17 mouse cellular contexts compared by ENCODE assay signal in the genomic region with DNA sequence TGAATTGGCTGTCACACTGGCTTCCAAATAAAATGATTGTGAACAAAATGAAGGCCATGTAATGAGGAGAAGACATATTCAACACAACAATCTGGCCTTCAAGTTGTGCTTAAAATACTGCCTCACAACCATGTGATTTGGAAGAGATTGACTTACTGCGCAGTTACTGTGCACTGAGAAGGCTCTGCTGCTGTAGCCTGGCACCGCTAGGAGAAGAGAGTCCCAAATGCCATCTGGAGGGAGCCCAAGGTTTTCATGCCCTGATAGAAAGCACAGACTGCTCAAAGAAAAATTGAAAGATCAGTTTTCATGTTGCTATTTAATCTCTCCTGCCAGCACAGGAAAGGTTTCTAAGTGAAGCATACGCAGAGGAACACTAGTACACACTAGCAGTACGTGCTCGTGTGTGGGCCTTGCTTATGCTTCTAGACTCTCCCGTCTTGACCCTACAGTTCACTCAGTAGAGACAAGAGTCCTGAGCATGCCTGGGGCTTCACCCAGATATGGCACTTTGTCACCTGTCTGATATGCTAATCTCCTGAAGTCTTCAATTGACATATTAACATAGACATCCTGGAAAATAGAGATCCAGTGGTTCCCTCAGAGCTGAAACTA.
DNase-seq lines count a peak whose midpoint lies in the region; ATAC-seq and TF ChIP-seq lines count a peak whose summit lies in the region.
"Had no signal": no experiment of that assay in that cellular context is flagged by ENCODE, and none has a peak within 500 bp of the region (broad histone marks: within the 10 kb centered on the region; RNA-seq: fewer than 3 reads in every experiment).

No protein-coding gene starts in this region.

- intact Hi-C loops in left cerebral cortex, postnatal 10 days (cut with DNase I), result no loop called here

- H3K9ac ChIP-seq in forebrain, embryonic 14.5 days (ENCODE audit: low read length), result no peak overlapping the region
- no peak overlapping the region for H3K9ac ChIP-seq in forebrain, postnatal 0 days
- H3K9ac ChIP-seq: limb, embryonic 13.5 days; liver, embryonic 15.5 days; neural tube, embryonic 15.5 days had no signal

- no peak overlapping the region for H3K27ac ChIP-seq in forebrain, embryonic 14.5 days (ENCODE audit: low read depth, low read length)
- no peak overlapping the region for H3K27ac ChIP-seq in forebrain, embryonic 10.5 days
- H3K27ac ChIP-seq in forebrain, postnatal 0 days (ENCODE audit: low read depth, low read length), result no peak overlapping the region
- H3K27ac ChIP-seq: embryonic facial prominence, embryonic 10.5 days; heart, embryonic 10.5 days; limb, embryonic 13.5 days; liver, embryonic 15.5 days; midbrain, embryonic 10.5 days; neural tube, embryonic 15.5 days had no signal

- no peak overlapping the region for H3K4me2 ChIP-seq in forebrain, embryonic 14.5 days (ENCODE audit: low read length)
- H3K4me2 ChIP-seq in forebrain, postnatal 0 days (ENCODE audit: low read depth), result no peak overlapping the region
- H3K4me2 ChIP-seq: limb, embryonic 13.5 days; liver, embryonic 15.5 days; neural tube, embryonic 15.5 days had no signal

- H3K4me1 ChIP-seq in forebrain, embryonic 14.5 days (ENCODE audit: control insufficient read depth, insufficient read depth, low read length), result no peaks in the 10 kb centered on the region
- no peaks in the 10 kb centered on the region for H3K4me1 ChIP-seq in forebrain, embryonic 10.5 days
- no peaks in the 10 kb centered on the region for H3K4me1 ChIP-seq in forebrain, postnatal 0 days (ENCODE audit: insufficient read depth)
- H3K4me1 ChIP-seq: embryonic facial prominence, embryonic 10.5 days; heart, embryonic 10.5 days; limb, embryonic 13.5 days; liver, embryonic 15.5 days; midbrain, embryonic 10.5 days; neural tube, embryonic 15.5 days had no signal

- WGBS in forebrain, embryonic 14.5 days, result 92% methylated on average over 6 of the region's 6 CpGs
- WGBS in forebrain, embryonic 10.5 days, result 94% methylated on average over 6 of the region's 6 CpGs
- WGBS in forebrain, postnatal 0 days, result 74% methylated on average over 6 of the region's 6 CpGs

- H3K36me3 ChIP-seq in forebrain, embryonic 14.5 days (ENCODE audit: control insufficient read depth, insufficient read depth, low read length), result no peaks in the 10 kb centered on the region
- no peaks in the 10 kb centered on the region for H3K36me3 ChIP-seq in forebrain, embryonic 10.5 days (replicated peaks)
- H3K36me3 ChIP-seq in forebrain, postnatal 0 days (ENCODE audit: insufficient read depth), result no peaks in the 10 kb centered on the region
- H3K36me3 ChIP-seq: embryonic facial prominence, embryonic 10.5 days; heart, embryonic 10.5 days; limb, embryonic 13.5 days; liver, embryonic 15.5 days; midbrain, embryonic 10.5 days; neural tube, embryonic 15.5 days had no signal

- no peaks in the 10 kb centered on the region for H3K9me3 ChIP-seq in forebrain, embryonic 14.5 days (replicated peaks; ENCODE audit: control insufficient read depth, low read length)
- no peaks in the 10 kb centered on the region for H3K9me3 ChIP-seq in forebrain, embryonic 10.5 days
- H3K9me3 ChIP-seq in forebrain, postnatal 0 days (ENCODE audit: low read length), result no peaks in the 10 kb centered on the region
- H3K9me3 ChIP-seq: embryonic facial prominence, embryonic 10.5 days; heart, embryonic 10.5 days; limb, embryonic 13.5 days; liver, embryonic 15.5 days; midbrain, embryonic 10.5 days; neural tube, embryonic 15.5 days had no signal

- no peak; the same call in 1 of the 2 replicates for ATAC-seq in forebrain, embryonic 14.5 days
- ATAC-seq in forebrain, postnatal 0 days, result peak; percentile 97

- peak; percentile 35 for TF ChIP-seq CTCF in forebrain, postnatal 0 days (IDR thresholded peaks at IDR 0.05; ENCODE audit: low read depth)

- H3K27me3 ChIP-seq in forebrain, embryonic 14.5 days (replicated peaks; ENCODE audit: control insufficient read depth, insufficient read depth, low read length), result no peaks in the 10 kb centered on the region
- H3K27me3 ChIP-seq in forebrain, embryonic 10.5 days (ENCODE audit: poor library complexity, severe bottlenecking), result no peaks in the 10 kb centered on the region
- H3K27me3 ChIP-seq in forebrain, postnatal 0 days (ENCODE audit: insufficient read depth, low read length), result no peaks in the 10 kb centered on the region
- H3K27me3 ChIP-seq: limb, embryonic 13.5 days; liver, embryonic 15.5 days; neural tube, embryonic 15.5 days had no signal

- peak; percentile 54 for DNase-seq in forebrain, embryonic 14.5 days (ENCODE audit: low spot score)
- DNase-seq in forebrain, embryonic 10.5 days (ENCODE audit: extremely low spot score, low spot score), result no peak
- DNase-seq in left cerebral cortex, postnatal 10 days (ENCODE audit: extremely low spot score in 1 of 2, low spot score in 2 of 2), result peak; percentile 22 to 39
- DNase-seq in left cerebral cortex, adult 8-10 months (ENCODE audit: low spot score in 2 of 2), result no peak
- peak; percentile 78 for DNase-seq in forebrain, postnatal 0 days
- peak; percentile 56 to 64 for DNase-seq in right cerebral cortex, postnatal 10 days (ENCODE audit: low spot score in 2 of 2)
- DNase-seq in ovary, adult 18-20 months (ENCODE audit: low spot score), result no peak
- no peak for DNase-seq in urinary bladder, postnatal 10 days (ENCODE audit: low spot score)
- DNase-seq: cerebellum, postnatal 36 days; lung, postnatal 14 days had no signal

- no peak overlapping the region for H3K4me3 ChIP-seq in forebrain, embryonic 14.5 days (ENCODE audit: low read depth, low read length)
- no peak overlapping the region for H3K4me3 ChIP-seq in forebrain, embryonic 10.5 days
- no peak overlapping the region for H3K4me3 ChIP-seq in forebrain, postnatal 0 days (ENCODE audit: low read depth, low read length)
- H3K4me3 ChIP-seq: embryonic facial prominence, embryonic 10.5 days; erythroblast, embryonic 14.5 days; heart, embryonic 10.5 days; limb, embryonic 13.5 days; liver, embryonic 15.5 days; midbrain, embryonic 10.5 days; neural tube, embryonic 15.5 days had no signal

Comparison
In these comparisons a context has a peak if more than half of its experiments do, and no peak if none do; other contexts are left out.
1. DNase-seq: peak in forebrain, embryonic 14.5 days (single experiment), left cerebral cortex, postnatal 10 days (2 of 2), forebrain, postnatal 0 days (single experiment) and right cerebral cortex, postnatal 10 days (2 of 2); none in forebrain, embryonic 10.5 days (single experiment), left cerebral cortex, adult 8-10 months (0 of 2), ovary, adult 18-20 months (single experiment) and urinary bladder, postnatal 10 days (single experiment).